Mouse (Mus musculus): ENCODE data around the gene Olfr808.

Olfr808 gene

GRCm38 (mm10) chr10:129765182-129765581 is at the start of gene Olfr808:
Gene Olfr808, plus strand, starts transcription at chr10:129765482.
- no peak for DNase-seq (ENCODE audit: low read depth, low spot score)

- no peak for DNase-seq (ENCODE audit: low read depth, low spot score)
Measured at GRCm38 (mm10) chr10:129729275-129729674, 36.0 kb upstream of the Olfr808 start, which contains the start of gene Olfr805. Gene Olfr805, minus strand, starts transcription at chr10:129729375.

- no peak for DNase-seq (ENCODE audit: low read depth, low spot score)
Measured at GRCm38 (mm10) chr10:129741821-129742220, 23.5 kb upstream of the Olfr808 start, which contains the start of gene Olfr806. Gene Olfr806, minus strand, starts transcription at chr10:129741921.

GRCm38 (mm10) chr10:129757693-129758092 is 7.6 kb upstream of the Olfr808 start, which contains the start of gene Olfr807:
Gene Olfr807, minus strand, starts transcription at chr10:129757793.
- no peak for DNase-seq (ENCODE audit: low read depth, low spot score)

GRCm38 (mm10) chr10:129774338-129774737 is 9.1 kb downstream of the Olfr808 start, which contains the start of gene Olfr809:
Gene Olfr809, plus strand, starts transcription at chr10:129774638.
- DNase-seq (ENCODE audit: low read depth, low spot score) = no peak

- no peak for DNase-seq (ENCODE audit: low read depth, low spot score)
Measured at GRCm38 (mm10) chr10:129778123-129778522, 12.8 kb downstream of the Olfr808 start.

GRCm38 (mm10) chr10:129794817-129795216 is 29.5 kb downstream of the Olfr808 start, which contains the start of gene Olfr810:
Gene Olfr810, minus strand, starts transcription at chr10:129794917.
- DNase-seq (ENCODE audit: low read depth, low spot score) = no peak

GRCm38 (mm10) chr10:129804296-129804695 is 39.0 kb downstream of the Olfr808 start, which contains the start of gene Olfr811:
Gene Olfr811, minus strand, starts transcription at chr10:129804396.
- no peak for DNase-seq (ENCODE audit: low read depth, low spot score)

Measured in mesoderm, embryonic 11.5 days (tissue).